Mouse (Mus musculus) forebrain, embryonic 11.5 days (tissue): ENCODE data around the gene Rinl. TPM values are rescaled to one million over a fixed set of nuclear protein-coding genes. Genes with fewer than 3 reads are reported as not detected.

Source experiments
- ATAC-seq: fragments of 200-750 bp; cut with Nextera tagmentation; replicated peaks from 2 replicates; pipeline ENCODE4 v1.8.0; 2017; ENCODE audit warnings: moderate TSS enrichment; ENCODE audit not compliant: low FRiP score
- DNase-seq: peaks from one replicate; pipeline ENCODE4 v3.0.0-alpha.2; 2017; ENCODE audit warnings: low spot score
- H3K27ac ChIP-seq: fragments of 300-500 bp; sonication (generic); 2 replicates; pipeline ENCODE4 v1.5.1; 2014; ENCODE audit warnings: low read depth, low read length
- H3K27me3 ChIP-seq: fragments of 300-500 bp; sonication (generic); 2 replicates; pipeline ENCODE4 v1.6.1; 2014; ENCODE audit warnings: mild to moderate bottlenecking, low read length, mixed read lengths; ENCODE audit not compliant: control insufficient read depth, insufficient read depth
- H3K36me3 ChIP-seq: fragments of 300-500 bp; sonication (generic); 2 replicates; pipeline ENCODE4 v1.6.1; 2014; ENCODE audit warnings: mild to moderate bottlenecking, low read length, moderate library complexity, mixed read lengths; ENCODE audit not compliant: control insufficient read depth, insufficient read depth
- H3K4me1 ChIP-seq: fragments of 300-500 bp; sonication (generic); replicated peaks from 2 replicates; pipeline ENCODE4 v1.6.1; 2014; ENCODE audit warnings: low read length, mixed read lengths; ENCODE audit not compliant: control insufficient read depth, insufficient read depth
- H3K4me2 ChIP-seq: fragments of 300-500 bp; sonication (generic); 2 replicates; pipeline ENCODE4 v1.6.1; 2014; ENCODE audit warnings: low read depth, mild to moderate bottlenecking, low read length, moderate library complexity, mixed read lengths; ENCODE audit not compliant: severe bottlenecking
- H3K4me3 ChIP-seq: fragments of 300-500 bp; sonication (generic); 2 replicates; pipeline ENCODE4 v1.5.1; 2014; ENCODE audit warnings: low read depth, low read length
- H3K9ac ChIP-seq: fragments of 300-500 bp; sonication (generic); 2 replicates; pipeline ENCODE4 v1.6.1; 2014; ENCODE audit warnings: low read length
- H3K9me3 ChIP-seq: fragments of 300-500 bp; sonication (generic); 2 replicates; pipeline ENCODE4 v1.6.1; 2016; ENCODE audit warnings: low read length, mixed read lengths; ENCODE audit not compliant: control insufficient read depth
- WGBS: fragments of 180-500 bp; shearing (Covaris S2); extraction: QIAGEN DNeasy Blood & Tissue Kit; methylation state at CpG from one replicate; pipeline ENCODE4 v1.1.7; 2014; 5-methylcytosine and 5-hydroxymethylcytosine counted together
- polyA plus RNA-seq: library from polyadenylated mRNA; unstranded; fragments of >200 nt; fragmentation: Nextera tagmentation; extraction: Ambion mirVana; gene quantifications from 2 replicates; pipeline ENCODE4 v1.2.1, GENCODE M21; 2014

Rinl gene
- polyA plus RNA-seq, 1 experiment from 2014 or later, result 2.1 TPM

DNA sequence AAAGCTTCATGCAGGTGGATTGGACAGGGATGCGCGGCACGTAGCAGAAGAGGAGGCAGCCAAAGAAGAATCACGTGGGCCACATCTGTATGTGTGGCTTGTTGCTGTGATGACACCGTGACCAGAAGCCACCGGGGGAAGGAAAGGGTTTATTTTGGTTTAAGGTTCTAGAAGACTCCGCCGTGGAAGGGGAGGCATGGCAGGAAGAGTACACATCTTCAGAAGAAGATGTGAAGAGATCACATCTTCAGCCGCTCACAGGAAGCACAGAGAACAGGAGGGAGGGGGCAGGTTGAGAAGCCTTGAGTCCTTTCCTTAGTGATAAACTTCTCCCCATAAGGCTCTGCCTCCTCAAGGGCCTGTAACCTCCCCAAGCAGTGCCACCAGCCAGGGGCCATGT is 11.2 kb downstream of the Rinl start:
- Histone ChIP-seq H3K9me3 (no peaks in the 10 kb centered on the region), H3K4me2 (no peak overlapping the region), H3K36me3 (no peaks in the 10 kb centered on the region), H3K27me3 (no peaks in the 10 kb centered on the region), H3K9ac (no peak overlapping the region), H3K4me1 (peaks cover 10% of the 10 kb centered on the region; the same call in 1 of the 2 replicates), H3K27ac (no peak overlapping the region), H3K4me3 (no peak overlapping the region)
- DNase-seq, result no peak
- WGBS, result 97% methylated on average over 9 of the region's 9 CpGs
- ATAC-seq, result no peak

GRCm38 (mm10) chr7:28801451-28801850 is 12.7 kb downstream of the Rinl start:
- H3K27ac ChIP-seq, result no peak overlapping the region

GRCm38 (mm10) chr7:28801901-28802670 is 13.3 kb downstream of the Rinl start:
- no peaks in the 10 kb centered on the region for H3K36me3 ChIP-seq
- H3K4me3 ChIP-seq, result no peak overlapping the region
- H3K27ac ChIP-seq, result peak overlapping the region; percentile 62; the same call in 1 of the 2 replicates
- WGBS, result 31% methylated on average over 10 of the region's 10 CpGs
- H3K4me1 ChIP-seq, result peaks cover 10% of the 10 kb centered on the region; the same call in 1 of the 2 replicates
- DNase-seq, result no peak
- no peak overlapping the region for H3K4me2 ChIP-seq
- no peaks in the 10 kb centered on the region for H3K9me3 ChIP-seq
- H3K27me3 ChIP-seq, result no peaks in the 10 kb centered on the region
- no peak for ATAC-seq
- H3K9ac ChIP-seq, result no peak overlapping the region

More at GRCm38 (mm10) chr7:28801451-28801850, 12.7 kb downstream of the Rinl start:
- Histone ChIP-seq H3K4me3 (no peak overlapping the region), H3K4me1 (peaks cover 10% of the 10 kb centered on the region; the same call in 1 of the 2 replicates), H3K9ac (no peak overlapping the region), H3K36me3 (no peaks in the 10 kb centered on the region), H3K9me3 (no peaks in the 10 kb centered on the region), H3K4me2 (no peak overlapping the region), H3K27me3 (no peaks in the 10 kb centered on the region)
- no peak for ATAC-seq
- DNase-seq, result no peak
- 83% methylated on average over 3 of the region's 3 CpGs for WGBS

- no peak overlapping the region for H3K9ac ChIP-seq
- 12% methylated on average over 10 of the region's 10 CpGs for WGBS
- H3K36me3 ChIP-seq, result no peaks in the 10 kb centered on the region
- peaks cover 14% of the 10 kb centered on the region; the same call in 1 of the 2 replicates for H3K4me1 ChIP-seq
- DNase-seq (peak; percentile 70), ATAC-seq (peak; percentile 42; the same call in 1 of the 2 replicates)
- 0 out of 2 replicates have a peak overlapping the region, but pooled peaks have one; percentile 5 for H3K4me2 ChIP-seq
- H3K9me3 ChIP-seq, result no peaks in the 10 kb centered on the region
- H3K27ac ChIP-seq, result peak overlapping the region; percentile 62
- H3K4me3 ChIP-seq, result no peak overlapping the region
- H3K27me3 ChIP-seq, result no peaks in the 10 kb centered on the region
These were observed 14.2 kb downstream of the Rinl start for GRCm38 (mm10) chr7:28802846-28803588.

DNA sequence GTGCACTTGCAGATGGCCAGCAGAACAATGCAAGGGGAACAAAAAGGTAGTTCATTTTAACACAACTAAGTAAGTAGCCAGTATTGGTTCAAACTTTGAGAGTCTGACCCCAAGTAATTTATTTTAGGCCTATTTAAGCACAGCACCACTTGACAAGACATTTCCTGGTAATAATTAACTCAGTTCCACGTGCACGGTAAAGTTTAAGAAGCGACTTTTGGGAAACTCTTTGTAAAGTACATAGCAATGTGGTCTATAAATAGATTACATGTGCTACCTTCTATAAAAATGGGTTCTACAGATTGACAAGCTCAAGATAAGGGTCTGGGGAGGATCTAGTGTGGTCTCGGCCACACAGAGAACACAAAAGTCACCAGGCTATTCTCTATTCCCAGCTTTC is 15.0 kb downstream of the Rinl start:
- DNase-seq (no peak), ATAC-seq (no peak)
- H3K4me1 ChIP-seq, result peaks cover 17% of the 10 kb centered on the region; the same call in 1 of the 2 replicates
- WGBS, result 78% methylated on average over 4 of the region's 4 CpGs
- no peak overlapping the region for H3K9ac ChIP-seq
- no peaks in the 10 kb centered on the region for H3K36me3 ChIP-seq
- H3K4me2 ChIP-seq, result no peak overlapping the region
- H3K27ac ChIP-seq, result no peak overlapping the region; the same call in 1 of the 2 replicates
- H3K4me3 ChIP-seq, result no peak overlapping the region
- H3K9me3 ChIP-seq, result no peaks in the 10 kb centered on the region
- H3K27me3 ChIP-seq, result no peaks in the 10 kb centered on the region

- Histone ChIP-seq H3K27ac (no peak overlapping the region), H3K4me1 (peaks cover 18% of the 10 kb centered on the region; the same call in 1 of the 2 replicates), H3K36me3 (no peaks in the 10 kb centered on the region), H3K4me2 (no peak overlapping the region), H3K9ac (no peak overlapping the region), H3K9me3 (no peaks in the 10 kb centered on the region), H3K4me3 (no peak overlapping the region), H3K27me3 (no peaks in the 10 kb centered on the region)
- ATAC-seq (no peak), DNase-seq (no peak)
- 78% methylated on average over 4 of the region's 4 CpGs for WGBS
These were observed 18.1 kb downstream of the Rinl start for GRCm38 (mm10) chr7:28806869-28807268.

GRCm38 (mm10) chr7:28807641-28808220 is 19.0 kb downstream of the Rinl start:
- no peak for DNase-seq
- Histone ChIP-seq H3K4me1 (peaks cover 24% of the 10 kb centered on the region; the same call in 1 of the 2 replicates), H3K9me3 (no peaks in the 10 kb centered on the region), H3K27ac (peak overlapping the region; percentile 41), H3K4me2 (peak overlapping the region; percentile 97), H3K4me3 (peak overlapping the region; percentile 92), H3K27me3 (no peaks in the 10 kb centered on the region), H3K9ac (peak overlapping the region; percentile 88), H3K36me3 (no peaks in the 10 kb centered on the region; the same call in 1 of the 2 replicates)
- no peak for ATAC-seq
- whole genome bisulfite sequencing, result 24% methylated on average over 7 of the region's 8 CpGs

DNA sequence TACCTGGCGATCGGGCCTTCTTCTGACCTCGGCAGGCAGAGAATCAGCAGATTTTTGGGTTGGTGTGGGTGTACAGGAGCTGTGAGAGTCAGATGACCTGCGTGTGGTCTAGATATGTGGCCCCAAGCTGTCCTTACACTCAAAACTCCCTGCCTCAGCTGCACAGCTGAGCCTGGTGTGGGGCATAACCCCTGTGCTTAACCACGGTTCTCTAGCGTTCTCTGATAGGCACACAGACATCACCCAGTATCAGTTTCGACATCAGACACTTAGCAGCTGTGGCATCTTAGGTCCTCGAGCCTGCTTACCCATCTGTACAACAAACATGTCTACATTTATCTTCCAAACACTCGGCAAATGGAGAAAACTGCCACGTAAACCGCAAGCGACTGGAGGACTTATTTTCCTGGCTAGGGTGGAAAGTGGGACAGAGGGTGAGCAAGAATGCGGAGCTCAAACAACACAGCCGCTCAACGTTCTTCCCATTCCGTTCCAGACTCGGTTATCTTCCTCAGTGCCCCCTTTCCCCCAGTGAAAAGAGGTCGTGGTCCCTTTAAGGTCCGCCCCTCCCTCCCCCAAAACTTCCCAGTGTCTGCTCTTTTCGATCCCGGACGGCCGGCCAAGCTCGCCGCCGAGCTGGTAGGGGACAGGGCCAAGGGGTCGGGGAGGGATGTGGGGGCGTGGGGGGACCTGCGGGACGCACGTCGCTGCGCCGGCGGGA is 19.6 kb downstream of the Rinl start, which contains the start of gene Hnrnpl:
Hnrnpl (plus strand) TSS at position 321 of the 721 bp plus-strand sequence.
- DNase-seq (no peak), ATAC-seq (peak; percentile 4; the same call in 1 of the 2 replicates)
- no peaks in the 10 kb centered on the region for H3K9me3 ChIP-seq
- peak within 1 kb of the TSS; percentile 88 for H3K9ac ChIP-seq
- H3K36me3 ChIP-seq, result peaks cover 2% of the 10 kb centered on the region
- no peaks in the 10 kb centered on the region for H3K27me3 ChIP-seq
- H3K27ac ChIP-seq, result peak within 1 kb of the TSS; percentile 98
- WGBS, result 5% methylated on average over 35 of the region's 35 CpGs
- H3K4me1 ChIP-seq, result peaks cover 19% of the 10 kb centered on the region; the same call in 1 of the 2 replicates
- peak within 1 kb of the TSS; percentile 92 for H3K4me3 ChIP-seq
- H3K4me2 ChIP-seq, result peak within 1 kb of the TSS; percentile 97
